Mouse (Mus musculus) limb, embryonic 12.5 days (tissue): ENCODE results near the gene Rnf212b. TPM values are rescaled to one million over a fixed set of nuclear protein-coding genes. Genes with fewer than 3 reads are reported as not detected.
"Not testable (repeated sequence)": the region's sequence is repeated elsewhere in the genome, so short reads cannot be mapped to it uniquely, and the experiment has no call there.

Source experiments
- ATAC-seq: fragments of 200-750 bp; cut with Nextera tagmentation; 2 replicates; pipeline ENCODE4 v1.8.0; 2017; ENCODE audit warnings: low read depth, moderate TSS enrichment; ENCODE audit not compliant: insufficient number of reproducible peaks, insufficient read depth, low FRiP score, low TSS enrichment
- H3K27ac ChIP-seq: fragments of 300-500 bp; sonication (generic); 2 replicates; pipeline ENCODE4 v1.5.1; 2016; ENCODE audit warnings: mild to moderate bottlenecking, moderate library complexity
- H3K27me3 ChIP-seq: fragments of 300-500 bp; sonication (generic); 2 replicates; pipeline ENCODE4 v1.6.1; 2016; ENCODE audit warnings: mild to moderate bottlenecking, moderate library complexity
- H3K36me3 ChIP-seq: fragments of 300-500 bp; sonication (generic); 2 replicates; pipeline ENCODE4 v1.6.1; 2016; ENCODE audit warnings: mild to moderate bottlenecking, moderate library complexity
- H3K4me1 ChIP-seq: fragments of 300-500 bp; sonication (generic); replicated peaks from 2 replicates; pipeline ENCODE4 v1.6.1; 2016
- H3K4me2 ChIP-seq: fragments of 300-500 bp; sonication (generic); 2 replicates; pipeline ENCODE4 v1.6.1; 2016; ENCODE audit warnings: mild to moderate bottlenecking, moderate library complexity
- H3K4me3 ChIP-seq: fragments of 300-500 bp; sonication (generic); replicated peaks from 2 replicates; pipeline ENCODE4 v1.5.1; 2016; ENCODE audit warnings: mild to moderate bottlenecking
- H3K9ac ChIP-seq: fragments of 300-500 bp; sonication (generic); replicated peaks from 2 replicates; pipeline ENCODE4 v1.6.1; 2016; ENCODE audit warnings: mild to moderate bottlenecking, moderate library complexity
- H3K9me3 ChIP-seq: fragments of 300-500 bp; sonication (generic); 2 replicates; pipeline ENCODE4 v1.6.1; 2016; ENCODE audit warnings: mild to moderate bottlenecking, moderate library complexity
- WGBS: fragments of 180-500 bp; shearing (Covaris S2); methylation state at CpG from one replicate; pipeline ENCODE4 v1.1.7; 2016; 5-methylcytosine and 5-hydroxymethylcytosine counted together
- polyA plus RNA-seq: library from polyadenylated mRNA; unstranded; fragments of >200 nt; fragmentation: Nextera tagmentation; extraction: Ambion mirVana; gene quantifications from 2 replicates; pipeline ENCODE4 v1.2.1, GENCODE M21; 2016

Gene Rnf212b
- not detected in 2 replicates for polyA plus RNA-seq

DNA sequence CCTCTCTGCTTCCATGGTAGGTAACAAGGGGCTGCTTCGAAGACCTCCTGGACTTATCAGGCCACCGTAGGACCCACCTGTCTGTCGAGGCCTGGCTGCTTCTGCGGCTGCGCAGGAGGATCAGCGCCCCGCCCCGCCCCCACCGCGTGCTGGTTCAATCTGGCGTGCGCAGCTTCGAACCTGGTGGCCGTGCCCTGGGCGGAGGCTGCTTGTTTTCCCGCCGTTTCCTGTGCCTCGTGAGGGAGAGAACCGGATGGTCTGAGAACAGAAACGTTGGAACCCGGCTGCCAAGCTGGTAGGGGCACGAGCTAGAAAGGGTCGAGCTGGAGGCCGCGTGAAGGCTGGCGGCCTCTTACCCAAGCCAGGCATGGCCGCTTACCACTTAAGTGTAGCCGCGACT, at the start of gene Rnf212b:
TSS of gene Rnf212b (plus strand) at position 151 of the 400 bp plus-strand sequence.
- no peak within 1 kb of the TSS for H3K27ac ChIP-seq
- H3K4me1 ChIP-seq: no peaks in the 10 kb centered on the region
- H3K4me2 ChIP-seq: no peak within 1 kb of the TSS
- H3K36me3 ChIP-seq: no peaks in the 10 kb centered on the region
- 0 out of 2 replicates have a peak, but pooled peaks cover 3% of the 10 kb centered on the region for H3K27me3 ChIP-seq
- H3K4me3 ChIP-seq: no peak within 1 kb of the TSS
- WGBS: 83% methylated on average over 29 of the region's 29 CpGs
- ATAC-seq: no peak
- no peak within 1 kb of the TSS for H3K9ac ChIP-seq
- no peaks in the 10 kb centered on the region for H3K9me3 ChIP-seq

DNA sequence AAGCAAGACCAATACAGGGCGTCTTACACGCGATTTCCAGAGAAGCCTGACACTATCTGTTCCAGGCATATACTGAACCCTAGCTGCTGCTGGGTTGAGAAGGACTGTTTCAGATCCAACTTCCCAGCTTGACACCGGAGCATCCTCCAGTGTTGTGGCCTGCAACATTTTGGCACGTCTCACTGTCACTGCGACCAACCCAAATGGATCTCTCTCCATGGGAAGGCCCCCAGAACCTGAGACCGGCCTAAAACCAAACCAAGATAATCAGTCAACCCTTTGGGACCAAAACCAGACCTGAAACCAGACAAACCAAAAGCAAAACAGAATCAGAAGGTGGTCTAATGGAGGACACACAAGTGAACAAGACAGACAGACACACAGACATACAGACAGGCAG, 47.0 kb upstream of the Rnf212b start:
- not testable (repeated sequence) for ATAC-seq, H3K9ac ChIP-seq, H3K4me2 ChIP-seq, H3K4me1 ChIP-seq, H3K36me3 ChIP-seq, H3K27ac ChIP-seq, H3K9me3 ChIP-seq, H3K4me3 ChIP-seq, H3K27me3 ChIP-seq
- 92% methylated on average over 7 of the region's 7 CpGs for WGBS

DNA sequence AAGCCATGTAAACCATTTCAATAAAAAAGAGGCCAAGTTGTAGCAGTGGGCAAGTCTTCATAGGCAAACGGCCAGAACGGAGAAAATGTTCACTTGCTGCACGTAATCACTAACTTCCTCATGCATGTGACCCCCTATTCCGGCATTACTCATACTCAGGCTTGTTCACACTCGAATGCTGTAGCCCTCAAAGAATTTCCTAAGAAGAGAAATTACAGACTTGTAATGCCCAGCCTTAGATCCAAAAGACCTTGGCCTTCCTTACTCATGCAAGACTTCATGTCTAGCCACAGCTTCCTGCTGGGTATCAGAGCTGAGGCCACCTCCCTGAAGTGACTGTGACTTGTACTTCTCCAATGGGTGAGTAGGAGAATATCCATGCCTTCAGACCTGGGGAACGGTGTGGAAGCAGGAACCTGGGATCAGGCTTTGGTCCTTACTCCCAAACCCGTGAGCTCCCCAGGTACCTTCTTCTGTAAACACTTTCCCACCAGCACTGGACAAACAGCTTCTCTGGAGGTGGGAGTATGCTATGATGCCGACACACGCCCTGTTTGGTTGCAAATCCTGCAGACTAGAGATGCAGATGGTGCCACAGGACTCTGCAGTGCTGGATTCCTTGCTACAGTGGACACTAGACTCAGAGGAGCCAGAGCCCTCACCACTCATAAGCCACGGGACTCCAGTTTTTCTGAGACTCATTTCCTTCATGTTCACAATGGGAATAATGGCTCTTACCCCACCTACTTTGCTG, 45.5 kb upstream of the Rnf212b start:
- Histone ChIP-seq H3K27me3 (no peaks in the 10 kb centered on the region), H3K9ac (no peak overlapping the region), H3K4me3 (no peak overlapping the region), H3K36me3 (no peaks in the 10 kb centered on the region), H3K27ac (no peak overlapping the region), H3K4me1 (no peaks in the 10 kb centered on the region), H3K4me2 (no peak overlapping the region), H3K9me3 (no peaks in the 10 kb centered on the region)
- no peak for ATAC-seq
- WGBS: 85% methylated on average over 10 of the region's 10 CpGs

DNA sequence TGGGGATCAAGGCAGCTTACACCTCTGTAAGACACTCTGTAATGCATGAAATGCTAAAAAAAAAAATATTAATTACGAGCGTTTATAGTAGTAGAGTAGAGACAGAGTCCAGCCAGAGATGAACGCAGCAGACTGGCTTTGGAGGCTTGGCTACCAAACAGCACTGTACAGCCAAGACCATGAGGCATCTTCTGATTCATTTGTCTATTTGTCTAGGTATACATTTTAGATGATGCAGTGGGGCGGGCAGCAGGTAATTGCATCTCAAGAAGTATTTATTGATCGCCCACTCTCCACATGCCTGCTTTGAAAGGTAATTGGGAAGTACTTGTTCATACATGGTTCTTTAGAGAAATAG, 44.9 kb upstream of the Rnf212b start:
- H3K9me3 ChIP-seq: no peaks in the 10 kb centered on the region
- H3K4me1 ChIP-seq: no peaks in the 10 kb centered on the region
- no peak for ATAC-seq
- H3K27ac ChIP-seq: no peak overlapping the region
- H3K4me3 ChIP-seq: no peak overlapping the region
- H3K27me3 ChIP-seq: no peaks in the 10 kb centered on the region
- 93% methylated on average over 5 of the region's 5 CpGs for WGBS
- no peaks in the 10 kb centered on the region for H3K36me3 ChIP-seq
- no peak overlapping the region for H3K4me2 ChIP-seq
- no peak overlapping the region for H3K9ac ChIP-seq

DNA sequence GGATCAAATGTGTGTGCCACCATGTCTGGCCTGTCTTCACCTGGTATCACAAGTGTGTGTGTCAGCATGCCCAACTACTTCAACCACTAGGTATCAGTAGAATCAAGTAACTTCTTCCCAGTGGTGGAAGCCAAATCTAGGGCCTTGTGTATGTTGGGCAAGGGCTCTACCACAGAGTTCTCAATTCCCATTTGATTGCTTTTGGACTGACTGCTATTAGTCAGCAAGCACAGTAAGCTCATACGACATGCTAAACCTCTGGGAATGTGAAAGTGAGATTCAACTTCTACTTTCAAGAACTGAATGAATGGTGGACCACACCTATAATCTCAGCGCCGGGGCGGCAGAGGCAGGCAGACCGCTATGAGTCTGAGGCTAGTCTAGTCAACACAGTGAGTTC, 43.6 kb upstream of the Rnf212b start:
- Histone ChIP-seq H3K4me2 (no peak overlapping the region), H3K27me3 (no peaks in the 10 kb centered on the region), H3K27ac (no peak overlapping the region), H3K4me1 (no peaks in the 10 kb centered on the region), H3K9me3 (no peaks in the 10 kb centered on the region), H3K4me3 (no peak overlapping the region), H3K9ac (no peak overlapping the region), H3K36me3 (no peaks in the 10 kb centered on the region)
- ATAC-seq: no peak
- 98% methylated on average over 5 of the region's 5 CpGs for WGBS

DNA sequence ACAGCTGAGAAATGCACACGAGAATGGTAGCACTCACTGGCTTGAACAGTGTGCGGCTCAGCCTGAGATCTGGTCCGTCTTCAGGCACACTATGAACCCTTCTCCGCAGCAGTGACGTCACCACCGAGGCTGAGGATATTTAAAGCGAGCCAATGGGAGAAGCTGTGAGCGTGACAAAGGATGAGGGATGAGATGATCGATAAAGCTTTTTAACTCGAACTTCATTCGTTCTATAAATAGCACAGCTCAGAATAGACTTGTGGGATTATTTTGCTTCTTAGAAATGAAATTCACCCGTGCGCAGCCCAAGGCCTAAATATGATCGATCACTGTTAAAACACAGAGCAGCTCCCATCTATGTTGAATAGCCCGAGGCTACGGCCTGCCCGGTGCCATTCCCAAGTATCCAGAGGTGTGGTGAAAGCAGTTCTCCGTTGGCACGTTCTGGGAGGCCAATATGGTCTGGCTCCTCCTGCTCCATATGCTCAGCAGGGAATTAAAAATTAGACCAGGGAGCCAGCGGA, 41.5 kb upstream of the Rnf212b start:
- H3K4me2 ChIP-seq: no peak overlapping the region
- 81% methylated on average over 20 of the region's 20 CpGs for WGBS
- no peak for ATAC-seq

DNA sequence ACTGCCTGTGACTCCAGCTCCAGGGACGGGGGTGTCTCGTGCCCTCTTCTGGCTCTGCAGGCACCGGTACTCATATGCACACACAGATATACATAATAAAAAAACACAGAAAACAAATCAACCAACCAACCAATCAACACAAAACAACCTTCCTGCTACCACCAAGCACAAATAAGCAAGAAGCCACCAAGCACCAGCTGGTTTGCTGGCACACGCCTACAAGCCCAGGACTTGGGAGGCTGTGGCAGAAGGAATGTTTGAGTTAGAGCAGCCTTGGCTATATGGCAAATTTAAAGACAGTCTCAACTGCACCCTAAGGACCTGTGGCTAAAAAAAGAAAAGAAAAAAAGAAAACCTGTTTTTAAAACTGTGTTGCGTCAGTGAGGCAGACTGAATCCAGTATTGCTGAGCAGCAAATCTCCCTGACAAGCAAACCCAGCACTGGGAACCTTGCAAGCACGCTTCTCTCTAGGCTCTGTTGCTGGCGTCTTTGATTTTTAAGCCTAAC, 38.4 kb upstream of the Rnf212b start:
- peaks cover 17% of the 10 kb centered on the region for H3K27me3 ChIP-seq
- no peak overlapping the region for H3K9ac ChIP-seq
- H3K4me3 ChIP-seq: no peak overlapping the region
- H3K27ac ChIP-seq: no peak overlapping the region
- peaks cover 3% of the 10 kb centered on the region for H3K4me1 ChIP-seq
- no peaks in the 10 kb centered on the region for H3K36me3 ChIP-seq
- no peaks in the 10 kb centered on the region for H3K9me3 ChIP-seq
- 87% methylated on average over 7 of the region's 7 CpGs for WGBS
- no peak overlapping the region for H3K4me2 ChIP-seq
- no peak for ATAC-seq

More for the DNA sequence above, 41.5 kb upstream of the Rnf212b start:
- H3K27ac ChIP-seq: no peak overlapping the region
- no peak overlapping the region for H3K9ac ChIP-seq
- H3K36me3 ChIP-seq: no peaks in the 10 kb centered on the region
- no peak overlapping the region for H3K4me3 ChIP-seq
- H3K9me3 ChIP-seq: no peaks in the 10 kb centered on the region
- H3K27me3 ChIP-seq: no peaks in the 10 kb centered on the region
- H3K4me1 ChIP-seq: no peaks in the 10 kb centered on the region

DNA sequence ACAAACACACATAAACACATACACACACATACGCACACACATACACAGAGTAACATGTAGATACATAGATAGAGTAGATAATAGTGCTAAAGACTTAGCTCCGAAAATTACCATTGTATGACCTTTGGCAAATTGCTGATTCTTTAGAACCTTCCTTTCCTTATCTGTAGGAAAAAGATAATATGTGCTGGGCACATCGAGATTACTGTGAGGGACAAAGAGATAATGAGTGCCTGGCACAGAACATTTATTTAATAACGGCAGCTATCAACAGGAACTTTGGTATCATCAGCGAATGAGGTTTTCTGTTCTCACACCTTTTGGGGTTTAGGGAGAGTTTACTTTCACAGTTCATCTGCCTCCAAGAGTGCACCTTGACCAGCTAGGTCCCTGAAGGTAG, 37.2 kb upstream of the Rnf212b start:
- Histone ChIP-seq H3K4me2 (no peak overlapping the region), H3K9ac (no peak overlapping the region), H3K36me3 (no peaks in the 10 kb centered on the region), H3K27ac (no peak overlapping the region), H3K4me1 (peaks cover 7% of the 10 kb centered on the region), H3K4me3 (no peak overlapping the region), H3K27me3 (peaks cover 28% of the 10 kb centered on the region), H3K9me3 (no peaks in the 10 kb centered on the region)
- ATAC-seq: no peak
- WGBS: 90% methylated on average over 5 of the region's 5 CpGs

DNA sequence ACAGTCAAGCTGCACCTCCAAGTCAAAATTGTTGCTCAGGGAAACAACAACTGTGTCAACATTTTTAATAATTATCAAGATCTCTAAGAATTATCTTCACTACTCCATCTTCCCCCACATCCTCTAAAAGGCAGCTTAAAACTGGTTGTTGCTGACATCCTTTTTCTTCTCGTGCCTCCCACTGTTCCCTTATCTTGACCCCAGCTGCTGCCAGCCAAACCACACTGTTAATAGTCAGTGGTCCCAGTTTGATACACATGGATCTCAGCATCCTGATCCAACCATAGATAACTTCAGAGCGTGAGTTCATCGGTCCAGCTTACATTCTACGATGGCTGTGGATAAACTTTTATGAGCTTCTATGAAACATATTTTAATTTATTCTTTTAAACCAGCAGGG, 36.0 kb upstream of the Rnf212b start:
- ATAC-seq: no peak
- 86% methylated on average over 4 of the region's 4 CpGs for WGBS
- Histone ChIP-seq H3K9ac (no peak overlapping the region), H3K27me3 (peaks cover 35% of the 10 kb centered on the region), H3K27ac (no peak overlapping the region), H3K4me1 (peaks cover 7% of the 10 kb centered on the region), H3K9me3 (no peaks in the 10 kb centered on the region), H3K4me3 (no peak overlapping the region), H3K4me2 (no peak overlapping the region), H3K36me3 (no peaks in the 10 kb centered on the region)

DNA sequence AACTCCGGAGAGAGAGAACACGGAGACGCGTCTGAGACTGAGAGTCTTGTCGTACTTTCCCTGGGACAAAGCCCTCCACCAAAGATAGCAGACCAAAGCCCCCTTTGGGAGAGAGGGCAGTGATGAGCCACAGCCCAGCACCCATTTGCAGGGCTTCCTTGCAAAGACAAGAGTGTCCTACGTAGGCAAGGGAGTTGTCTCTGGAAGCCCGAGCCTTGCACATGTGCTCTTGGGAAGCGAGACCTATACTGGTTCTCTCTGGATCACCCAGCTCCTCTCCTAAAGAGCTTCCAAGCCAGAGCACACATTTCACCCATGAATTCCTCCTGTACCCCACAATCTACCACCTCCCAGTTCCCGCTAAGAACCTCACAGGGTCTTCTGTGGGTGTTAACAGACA, 33.9 kb upstream of the Rnf212b start:
- no peak for ATAC-seq
- Histone ChIP-seq H3K4me2 (peak overlapping the region; percentile 58; the same call in 1 of the 2 replicates), H3K9me3 (no peaks in the 10 kb centered on the region), H3K27ac (no peak overlapping the region), H3K4me3 (no peak overlapping the region), H3K36me3 (no peaks in the 10 kb centered on the region), H3K4me1 (peaks cover 7% of the 10 kb centered on the region), H3K27me3 (peaks cover 40% of the 10 kb centered on the region), H3K9ac (no peak overlapping the region)
- WGBS: 86% methylated on average over 9 of the region's 9 CpGs

DNA sequence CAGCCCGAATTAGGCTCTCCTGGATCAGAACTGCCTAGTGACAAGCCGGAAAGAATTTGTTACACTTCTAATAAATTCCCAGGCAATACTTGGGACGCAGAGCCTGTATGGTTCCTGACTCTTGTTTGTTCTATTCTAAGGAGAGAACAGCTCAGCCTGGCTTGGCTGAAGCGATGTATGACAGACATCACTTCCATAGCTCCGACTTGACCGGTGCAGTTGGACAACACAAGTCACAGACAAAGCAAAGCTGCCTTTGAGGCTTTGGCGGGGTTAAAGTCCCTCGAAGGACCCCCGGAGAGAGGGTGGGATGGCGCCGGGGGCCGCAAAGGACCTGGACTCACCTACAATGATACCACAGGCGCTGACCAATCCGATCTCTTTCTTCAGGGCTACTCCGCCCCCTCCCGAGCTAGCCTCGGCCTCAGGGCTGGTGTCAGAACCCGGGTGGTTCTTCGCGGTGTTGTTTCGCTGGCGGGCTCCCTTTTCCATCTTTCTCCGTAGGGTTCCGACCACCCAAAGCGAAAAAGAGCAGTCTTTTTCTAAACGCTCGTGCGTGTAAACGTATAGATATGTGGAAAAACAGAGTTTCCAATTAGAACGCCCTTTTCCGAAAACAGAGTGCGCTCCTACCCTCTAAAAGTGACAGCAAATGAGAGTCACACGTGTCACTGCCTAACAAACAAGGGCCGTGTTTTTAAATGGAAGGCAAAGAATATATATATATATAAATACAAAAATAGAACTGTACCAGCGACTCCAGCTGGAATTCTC, 32.9 kb upstream of the Rnf212b start:
- H3K27me3 ChIP-seq: peaks cover 40% of the 10 kb centered on the region
- peak overlapping the region; percentile 36 for H3K4me3 ChIP-seq
- peak overlapping the region; percentile 58 for H3K4me2 ChIP-seq
- ATAC-seq: no peak
- no peak overlapping the region for H3K27ac ChIP-seq
- H3K4me1 ChIP-seq: peaks cover 7% of the 10 kb centered on the region
- H3K9ac ChIP-seq: peak overlapping the region; percentile 40; the same call in 1 of the 2 replicates
- H3K9me3 ChIP-seq: no peaks in the 10 kb centered on the region
- WGBS: 4% methylated on average over 35 of the region's 35 CpGs
- H3K36me3 ChIP-seq: no peaks in the 10 kb centered on the region
